Mouse (Mus musculus) adrenal gland, adult 8-10 months (tissue): ENCODE measurements around the gene Lao1. TPM values are rescaled to one million over a fixed set of nuclear protein-coding genes. Genes with fewer than 3 reads are reported as not detected.

Source experiments
- DNase-seq: peaks from one replicate; pipeline ENCODE4 v3.0.0; 2022
- total RNA-seq, 4 experiments: library from RNA; stranded (reverse); gene quantifications; 2 replicates each; pipeline ENCODE4 v1.2.4; 2022

The Lao1 gene
- total RNA-seq, 4 experiments from 2014 or later: not detected

GRCm38 (mm10) chr4:119015557-119015956 is 54.2 kb downstream of the Lao1 start:
- no peak for DNase-seq

GRCm38 (mm10) chr4:119017078-119017477 is 55.7 kb downstream of the Lao1 start:
- no peak for DNase-seq

Other genes with a start within 250 kb of the Lao1 start
- gene Olfr1340, start 241.4 kb upstream of the Lao1 start, total RNA-seq: not detected
- gene Olfr1339, start 229.4 kb upstream of the Lao1 start, total RNA-seq: not detected
- not detected for gene Olfr1338, start 202.8 kb upstream of the Lao1 start, total RNA-seq
- gene Olfr1337, start 179.0 kb upstream of the Lao1 start, total RNA-seq: not detected
- gene Olfr1335, start 151.6 kb upstream of the Lao1 start, total RNA-seq: not detected
- gene Olfr1333, start 125.3 kb upstream of the Lao1 start, total RNA-seq: not detected
- not detected for gene Olfr1331, start 96.9 kb upstream of the Lao1 start, total RNA-seq
- gene Olfr1330, start 73.0 kb upstream of the Lao1 start, total RNA-seq: not detected
- not detected for gene Olfr1329, start 44.1 kb upstream of the Lao1 start, total RNA-seq
- not detected for gene Olfr1328, start 23.0 kb upstream of the Lao1 start, total RNA-seq
- gene Slc2a1, start 147.1 kb downstream of the Lao1 start, total RNA-seq: 10 to 100 TPM; 22.2 to 27.9 (median 26.0) TPM
- gene Zfp691, start 212.6 kb downstream of the Lao1 start, total RNA-seq: 10 to 100 TPM; 11.7 to 14.2 (median 12.9) TPM
- gene Ermap, start 228.4 kb downstream of the Lao1 start, total RNA-seq: under 1 TPM; 0.06 to 0.87 (median 0.39) TPM
- gene Svbp, start 233.7 kb downstream of the Lao1 start, total RNA-seq: 10 to 100 TPM; 15.8 to 25.3 (median 17.1) TPM